In genomic region chr7:111069439-111070166, GRCm38 (mm10) we compare ENCODE assay signal across 10 mouse cellular contexts. TPM values are rescaled to one million over a fixed set of nuclear protein-coding genes. Genes with fewer than 3 reads are reported as not detected.
A peak's percentile ranks its signal among the peaks of the same experiment; 100 is the strongest.
DNase-seq lines count a peak whose midpoint lies in the region; ATAC-seq and TF ChIP-seq lines count a peak whose summit lies in the region.
"Had no signal": no experiment of that assay in that cellular context is flagged by ENCODE, and none has a peak within 500 bp of the region (broad histone marks: within the 10 kb centered on the region; RNA-seq: fewer than 3 reads in every experiment).

No protein-coding gene starts in this region.

- peaks cover 16% of the 10 kb centered on the region for H3K9me3 ChIP-seq in limb, embryonic 13.5 days
- H3K9me3 ChIP-seq in neural tube, embryonic 15.5 days (replicated peaks): 0 out of 2 replicates have a peak, but pooled peaks cover 3% of the 10 kb centered on the region

- WGBS in lung, adult 2 months: 89% methylated on average over 7 of the region's 7 CpGs
- 85% methylated on average over 7 of the region's 7 CpGs for WGBS in limb, embryonic 13.5 days
- 92% methylated on average over 7 of the region's 7 CpGs for WGBS in neural tube, embryonic 15.5 days

- 0 out of 2 replicates have a peak, but pooled peaks have one; percentile 16 for TF ChIP-seq POLR2A in lung, adult 2 months (IDR thresholded peaks at IDR 0.05; ENCODE audit: borderline replicate concordance, extremely low read depth, low read depth, low read length)

- no peaks in the 10 kb centered on the region for H3K27me3 ChIP-seq in limb, embryonic 13.5 days
- H3K27me3 ChIP-seq in neural tube, embryonic 15.5 days (replicated peaks): no peaks in the 10 kb centered on the region
- H3K27me3 ChIP-seq: Patski had no signal

- peaks cover 68% of the 10 kb centered on the region for H3K36me3 ChIP-seq in limb, embryonic 13.5 days
- H3K36me3 ChIP-seq in neural tube, embryonic 15.5 days: peaks cover 63% of the 10 kb centered on the region

- no peak for DNase-seq in lung, adult 2 months
- no peak for DNase-seq in lung, postnatal 36 days
- DNase-seq in embryo, embryonic 11 days: peak; percentile 36
- DNase-seq in retina, postnatal 1 day: no peak
- no peak for DNase-seq in adrenal gland, postnatal 25 days
- DNase-seq: heart, postnatal 36 days had no signal

- no peak overlapping the region for H3K4me3 ChIP-seq in lung, adult 2 months (replicated peaks; ENCODE audit: extremely low read depth, low read depth, low read length)
- no peak overlapping the region for H3K4me3 ChIP-seq in limb, embryonic 13.5 days
- no peak overlapping the region for H3K4me3 ChIP-seq in neural tube, embryonic 15.5 days (replicated peaks)
- H3K4me3 ChIP-seq: erythroblast, embryonic 14.5 days had no signal

- H3K9ac ChIP-seq in limb, embryonic 13.5 days: no peak overlapping the region
- no peak overlapping the region for H3K9ac ChIP-seq in neural tube, embryonic 15.5 days (replicated peaks)

- no peaks in the 10 kb centered on the region for H3K4me1 ChIP-seq in lung, adult 2 months (ENCODE audit: control insufficient read depth, insufficient read depth, low read length)
- no peaks in the 10 kb centered on the region for H3K4me1 ChIP-seq in limb, embryonic 13.5 days
- no peaks in the 10 kb centered on the region for H3K4me1 ChIP-seq in neural tube, embryonic 15.5 days

- no peak for TF ChIP-seq CTCF in lung, adult 2 months (IDR thresholded peaks at IDR 0.05; ENCODE audit: insufficient read depth, low read length)

- peak; percentile 30; the same call in 1 of the 2 replicates for ATAC-seq in limb, embryonic 13.5 days (ENCODE audit: low FRiP score, low read depth)
- peak; percentile 50; the same call in 1 of the 2 replicates for ATAC-seq in neural tube, embryonic 15.5 days (ENCODE audit: low FRiP score)
- ATAC-seq: Patski had no signal

- H3K4me2 ChIP-seq in limb, embryonic 13.5 days (replicated peaks): no peak overlapping the region
- no peak overlapping the region for H3K4me2 ChIP-seq in neural tube, embryonic 15.5 days

- H3K27ac ChIP-seq in limb, embryonic 13.5 days: no peak overlapping the region
- no peak overlapping the region for H3K27ac ChIP-seq in neural tube, embryonic 15.5 days (replicated peaks)

RNA-seq across cellular contexts. Expression of gene Eif4g2, which starts 13.2 kb away (rescaled TPM):
- 54.4 and 88.3 TPM in 2 replicates for polyA plus RNA-seq in lung, adult 2 months (2012; rRNA removed)
- 823 and 917 TPM in 2 replicates for polyA plus RNA-seq in limb, embryonic 13.5 days (2015; fragmentation: Nextera tagmentation; extraction: Ambion mirVana)
- polyA plus RNA-seq in neural tube, embryonic 15.5 days (2015; fragmentation: Nextera tagmentation; extraction: Ambion mirVana): 876 and 927 TPM in 2 replicates
- 875 and 903 TPM in 2 replicates for total RNA-seq in adrenal gland, postnatal 25 days (2021)

RNA-seq across cellular contexts. Expression of gene Ctr9, which starts 40.9 kb away (rescaled TPM):
- 6.9 and 9.1 TPM in 2 replicates for polyA plus RNA-seq in lung, adult 2 months (2012; rRNA removed)
- 82.1 and 90.8 TPM in 2 replicates for polyA plus RNA-seq in limb, embryonic 13.5 days (2015; fragmentation: Nextera tagmentation; extraction: Ambion mirVana)
- 68.3 and 71.5 TPM in 2 replicates for polyA plus RNA-seq in neural tube, embryonic 15.5 days (2015; fragmentation: Nextera tagmentation; extraction: Ambion mirVana)
- 48.6 and 53.9 TPM in 2 replicates for total RNA-seq in adrenal gland, postnatal 25 days (2021)
